12 mouse cellular contexts compared by ENCODE assay signal in the genomic region with DNA sequence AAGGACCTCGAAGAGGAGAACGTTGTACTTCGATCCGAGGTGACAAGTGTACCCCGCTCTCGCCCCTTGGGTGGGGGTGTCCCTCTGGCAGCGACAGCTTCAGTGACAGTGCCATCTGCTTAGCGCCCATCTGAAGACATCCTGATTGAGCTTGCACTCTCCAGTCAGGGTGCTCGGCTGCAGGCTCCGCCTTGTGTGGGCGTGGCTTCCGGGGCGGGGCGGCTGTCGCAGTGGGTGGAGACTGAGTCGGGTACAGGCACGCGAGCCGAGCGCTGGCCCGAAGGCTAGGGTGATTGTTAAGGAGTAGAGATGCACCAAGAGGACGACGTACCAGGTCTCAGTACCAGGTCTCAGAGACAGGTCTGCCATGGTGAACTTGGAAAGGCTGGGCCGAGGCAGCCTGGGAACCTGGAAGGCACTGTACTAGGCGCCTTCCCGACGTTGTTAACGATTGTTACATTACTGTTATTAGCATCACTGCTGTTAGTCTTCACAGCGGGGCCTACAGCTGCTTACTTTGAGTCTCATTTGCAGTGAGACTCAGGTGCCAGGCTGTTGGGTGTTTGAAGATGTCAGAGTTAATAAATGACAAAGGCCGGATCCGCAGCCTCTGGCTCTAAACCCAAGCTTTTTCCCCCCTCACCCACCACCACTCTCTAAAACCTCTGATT. TPM values are rescaled to one million over a fixed set of nuclear protein-coding genes. Genes with fewer than 3 reads are reported as not detected.
DNase-seq lines count a peak whose midpoint lies in the region; ATAC-seq and TF ChIP-seq lines count a peak whose summit lies in the region.
"Had no signal": no experiment of that assay in that cellular context is flagged by ENCODE, and none has a peak within 500 bp of the region (broad histone marks: within the 10 kb centered on the region; RNA-seq: fewer than 3 reads in every experiment).

No protein-coding gene starts in this region.

- DNase-seq in heart, adult 11 months = peak; percentile 93
- DNase-seq in heart, adult 18-20 months = no peak
- DNase-seq in ZHBTc4 (ENCODE audit: low read depth, low spot score) = peak; percentile 88
- peak; percentile 17 for DNase-seq in hindbrain, embryonic 11.5 days (ENCODE audit: low spot score)
- no peak for DNase-seq in ovary, adult 18-20 months (ENCODE audit: low spot score)
- no peak for DNase-seq in gastrocnemius, adult 2 months
- no peak for DNase-seq in layer of hippocampus, postnatal 25 days (ENCODE audit: extremely low spot score in 1 of 2, low spot score in 1 of 2)
- DNase-seq: kidney, adult 8-10 months; thymus, adult 18-20 months had no signal

- WGBS in hindbrain, embryonic 11.5 days = 69% methylated on average over 31 of the region's 31 CpGs
- WGBS in midbrain, embryonic 13.5 days = 67% methylated on average over 31 of the region's 31 CpGs

- TF ChIP-seq CTCF in gastrocnemius, adult 2 months (IDR thresholded peaks at IDR 0.05) = no peak

- H3K9ac ChIP-seq in hindbrain, embryonic 11.5 days (ENCODE audit: low read depth, low read length) = no peak overlapping the region
- H3K9ac ChIP-seq in midbrain, embryonic 13.5 days (replicated peaks) = no peak overlapping the region
- H3K9ac ChIP-seq: limb, embryonic 15.5 days had no signal

- H3K27ac ChIP-seq in hindbrain, embryonic 11.5 days (ENCODE audit: low read depth, low read length) = no peak overlapping the region
- peak overlapping the region; percentile 30; the same call in 1 of the 2 replicates for H3K27ac ChIP-seq in midbrain, embryonic 13.5 days
- no peak overlapping the region for H3K27ac ChIP-seq in gastrocnemius, adult 2 months
- H3K27ac ChIP-seq: limb, embryonic 15.5 days had no signal

- no peaks in the 10 kb centered on the region for H3K9me3 ChIP-seq in hindbrain, embryonic 11.5 days (ENCODE audit: control insufficient read depth, low read length)
- H3K9me3 ChIP-seq in midbrain, embryonic 13.5 days = no peaks in the 10 kb centered on the region
- H3K9me3 ChIP-seq: limb, embryonic 15.5 days had no signal

- H3K4me2 ChIP-seq in hindbrain, embryonic 11.5 days (replicated peaks; ENCODE audit: low read depth, low read length) = no peak overlapping the region
- no peak overlapping the region for H3K4me2 ChIP-seq in midbrain, embryonic 13.5 days (replicated peaks)
- H3K4me2 ChIP-seq: limb, embryonic 15.5 days had no signal

- ATAC-seq in hindbrain, embryonic 11.5 days (ENCODE audit: low FRiP score) = no peak
- ATAC-seq in midbrain, embryonic 13.5 days = 0 out of 2 replicates have a peak, but pooled peaks have one; percentile 9

- no peaks in the 10 kb centered on the region for H3K27me3 ChIP-seq in hindbrain, embryonic 11.5 days (ENCODE audit: control insufficient read depth, insufficient read depth, low read length)
- no peaks in the 10 kb centered on the region for H3K27me3 ChIP-seq in midbrain, embryonic 13.5 days
- H3K27me3 ChIP-seq: limb, embryonic 15.5 days had no signal

- intact Hi-C loops in gastrocnemius, adult 2 months (cut with DNase I) = no loop called here

- H3K4me1 ChIP-seq in hindbrain, embryonic 11.5 days (replicated peaks; ENCODE audit: control insufficient read depth, insufficient read depth, low read length) = no peaks in the 10 kb centered on the region
- peaks cover 4% of the 10 kb centered on the region; the same call in 1 of the 2 replicates for H3K4me1 ChIP-seq in midbrain, embryonic 13.5 days (replicated peaks)
- H3K4me1 ChIP-seq: limb, embryonic 15.5 days had no signal

- H3K36me3 ChIP-seq in hindbrain, embryonic 11.5 days (ENCODE audit: control insufficient read depth, insufficient read depth, low read length) = no peaks in the 10 kb centered on the region
- H3K36me3 ChIP-seq in midbrain, embryonic 13.5 days = peaks cover 81% of the 10 kb centered on the region

- no peak overlapping the region for H3K4me3 ChIP-seq in hindbrain, embryonic 11.5 days (ENCODE audit: low read depth, low read length)
- no peak overlapping the region for H3K4me3 ChIP-seq in midbrain, embryonic 13.5 days (replicated peaks)
- H3K4me3 ChIP-seq in gastrocnemius, adult 2 months = no peak overlapping the region
- H3K4me3 ChIP-seq: limb, embryonic 15.5 days had no signal

RNA-seq across cellular contexts. Expression of gene Cck, which starts 51.7 kb away (rescaled TPM):
- not detected for total RNA-seq in heart, adult 18-20 months (2021)
- polyA plus RNA-seq in hindbrain, embryonic 11.5 days (2014; fragmentation: Nextera tagmentation; extraction: Ambion mirVana) = 0.68 and 1.0 TPM in 2 replicates
- polyA plus RNA-seq in midbrain, embryonic 13.5 days (2015; fragmentation: Nextera tagmentation; extraction: Ambion mirVana) = 12.0 and 24.1 TPM in 2 replicates
- not detected for total RNA-seq in gastrocnemius, adult 2 months (2021)
- total RNA-seq in layer of hippocampus, postnatal 25 days (2021) = 100 to 1,000 TPM; 681 to 734 TPM
- total RNA-seq: neutrophil, adult 5-6 weeks had no signal

Comparison
In these comparisons a context has a peak if more than half of its experiments do, and no peak if none do; other contexts are left out.
1. DNase-seq: peak in heart, adult 11 months (single experiment), ZHBTc4 (single experiment) and hindbrain, embryonic 11.5 days (single experiment); none in heart, adult 18-20 months (0 of 2), ovary, adult 18-20 months (single experiment), gastrocnemius, adult 2 months (single experiment) and layer of hippocampus, postnatal 25 days (0 of 2).
2. RNA of gene Cck, which starts 51.7 kb away (total RNA-seq): 681 to 734 TPM in layer of hippocampus, postnatal 25 days; not detected in gastrocnemius, adult 2 months and not detected in heart, adult 18-20 months; every median in the first group is over 100 times any median in the second.